Mouse (Mus musculus) lung, adult 2 months (tissue): ENCODE data around the gene Exoc3.

ENCODE experiments used
- CTCF ChIP-seq: fragments of 200-500 bp; IDR thresholded peaks from 2 replicates; pipeline ENCODE4 v1.5.1; 2011; ENCODE audit warnings: mild to moderate bottlenecking, low read length, control low read depth; ENCODE audit not compliant: insufficient read depth
- POLR2A ChIP-seq: fragments of 200-500 bp; IDR thresholded peaks from 2 replicates; pipeline ENCODE4 v1.6.1; 2011; ENCODE audit warnings: low read depth, mild to moderate bottlenecking, control low read depth, low read length, borderline replicate concordance; ENCODE audit errors: extremely low read depth

- TF ChIP-seq CTCF (no peak), POLR2A (no peak)
Measured at GRCm38 (mm10) chr13:74167492-74167891, 41.0 kb downstream of the Exoc3 start.
